Mouse (Mus musculus) testis, adult 2 months (tissue): ENCODE measurements around the gene Rbms3.

Source experiments
- CTCF ChIP-seq: fragments of 200-500 bp; IDR thresholded peaks from 2 replicates; pipeline ENCODE4 v1.5.1; 2012; ENCODE audit warnings: low read depth, mild to moderate bottlenecking, inconsistent platforms, low read length, moderate library complexity; ENCODE audit not compliant: control insufficient read depth, insufficient read depth, insufficient replicate concordance
- POLR2A ChIP-seq: fragments of 200-500 bp; IDR thresholded peaks from 2 replicates; pipeline ENCODE4 v1.6.1; 2012; ENCODE audit warnings: low read depth, mild to moderate bottlenecking, inconsistent platforms, low read length, moderate library complexity; ENCODE audit not compliant: control insufficient read depth

- TF ChIP-seq POLR2A = no peak
- TF ChIP-seq CTCF = no peak
Measured at GRCm38 (mm10) chr9:117085706-117086105, 544.0 kb downstream of the Rbms3 start.
